Mouse (Mus musculus) large intestine, adult 2 months (tissue): ENCODE results near the gene Rab13. TPM values are rescaled to one million over a fixed set of nuclear protein-coding genes. Genes with fewer than 3 reads are reported as not detected.

Source experiments
- DNase-seq: peaks from one replicate; pipeline ENCODE4 v3.0.0-alpha.2; 2012; ENCODE audit warnings: low read depth, low spot score
- WGBS: fragments of 180-500 bp; shearing (Covaris S2); methylation state at CpG from one replicate; pipeline ENCODE4 v1.1.7; 2018; 5-methylcytosine and 5-hydroxymethylcytosine counted together
- polyA plus RNA-seq: library from polyadenylated mRNA; depleted of rRNA; stranded (reverse); fragments of >200 nt; gene quantifications from 2 replicates; pipeline ENCODE4 v1.2.3, GENCODE M21; 2012

Rab13 gene
- polyA plus RNA-seq, 1 experiment: 2.9 TPM

DNA sequence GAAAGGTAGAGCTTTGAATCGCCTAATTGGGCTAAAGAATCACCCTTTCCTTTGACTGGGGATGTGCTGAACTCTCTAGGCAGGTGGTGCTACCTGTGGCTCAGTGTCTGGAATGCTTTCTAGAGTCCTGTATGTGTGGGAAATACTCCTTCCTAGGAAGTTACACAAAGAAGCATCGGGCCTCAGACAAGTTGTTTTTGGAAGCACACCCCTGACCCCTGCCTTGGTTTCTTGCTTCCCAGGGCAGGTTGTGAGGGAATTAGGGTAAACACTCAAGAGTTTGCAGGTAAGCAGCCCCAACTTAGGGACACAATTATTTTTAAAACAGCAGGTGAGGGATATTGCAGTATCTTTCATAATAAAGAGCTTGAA lies 41.7 kb downstream of the Rab13 start:
- no peak for DNase-seq
- 2% methylated on average over 2 of the region's 2 CpGs for WGBS

DNA sequence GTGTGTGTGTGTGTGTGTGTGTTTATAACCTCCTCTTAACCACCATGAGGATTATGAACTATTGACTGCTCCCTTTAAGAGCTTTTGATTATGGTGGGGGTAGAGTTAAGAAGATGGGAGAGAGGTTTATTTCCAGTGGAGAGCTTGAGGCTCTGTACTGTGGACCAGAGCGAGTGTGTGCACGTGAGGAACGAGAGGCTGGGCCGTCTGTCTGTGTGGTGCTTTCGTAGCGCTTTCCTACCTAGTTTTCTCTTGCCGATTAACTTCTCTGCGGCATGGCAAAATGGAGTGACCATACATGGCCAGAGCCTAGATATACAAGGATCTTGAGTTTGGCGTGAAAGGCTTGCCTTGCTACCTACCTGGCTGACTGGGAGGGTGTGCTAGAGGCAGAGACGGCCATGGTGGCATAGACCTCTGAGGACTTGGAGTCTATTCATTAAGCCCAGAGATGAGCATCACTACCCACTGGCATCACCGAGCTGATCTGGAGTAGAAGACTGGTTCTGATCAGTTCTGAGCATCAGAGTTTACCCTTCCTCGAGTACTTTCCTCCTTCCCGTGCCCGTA lies 42.4 kb downstream of the Rab13 start:
- WGBS: 89% methylated on average over 14 of the region's 14 CpGs
- DNase-seq: no peak

DNA sequence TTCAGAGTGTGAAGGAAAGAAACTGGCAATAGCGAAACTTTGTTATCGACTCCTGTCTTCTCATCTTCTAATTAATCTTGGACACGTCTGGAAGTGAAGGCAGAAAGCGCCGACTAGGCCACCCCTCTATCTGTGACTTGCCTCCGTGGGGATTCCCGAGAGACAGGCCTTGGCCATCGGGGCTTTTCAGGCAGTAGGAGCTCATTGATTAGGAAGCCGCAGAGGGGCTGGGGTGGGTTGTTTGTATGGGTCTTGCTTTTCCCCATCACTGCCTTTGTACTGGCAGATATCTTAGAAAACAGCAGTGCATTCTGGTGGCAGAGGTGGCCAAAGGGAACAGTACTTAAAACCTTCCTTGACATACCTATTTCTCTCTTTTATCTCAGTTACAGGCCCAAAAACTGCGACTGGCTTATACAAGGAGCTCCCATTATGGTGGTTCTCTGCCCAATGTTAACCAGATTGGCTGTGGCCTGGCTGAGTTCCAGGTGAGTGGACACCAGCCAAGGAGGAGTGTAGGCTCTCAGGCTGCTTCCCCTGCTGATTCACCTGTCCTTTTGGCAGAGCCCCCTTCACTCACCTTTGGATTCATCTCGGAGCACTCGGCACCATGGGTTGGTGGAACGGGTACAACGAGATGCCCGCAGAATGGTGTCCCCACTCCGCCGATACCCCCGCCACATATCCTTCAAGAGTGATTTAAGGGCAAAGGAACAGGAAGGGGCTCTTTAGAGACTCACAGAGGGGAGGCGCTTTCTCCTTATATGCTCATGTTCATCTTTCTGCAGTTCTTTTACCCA lies 43.4 kb downstream of the Rab13 start:
- WGBS: 89% methylated on average over 19 of the region's 19 CpGs
- no peak for DNase-seq

DNA sequence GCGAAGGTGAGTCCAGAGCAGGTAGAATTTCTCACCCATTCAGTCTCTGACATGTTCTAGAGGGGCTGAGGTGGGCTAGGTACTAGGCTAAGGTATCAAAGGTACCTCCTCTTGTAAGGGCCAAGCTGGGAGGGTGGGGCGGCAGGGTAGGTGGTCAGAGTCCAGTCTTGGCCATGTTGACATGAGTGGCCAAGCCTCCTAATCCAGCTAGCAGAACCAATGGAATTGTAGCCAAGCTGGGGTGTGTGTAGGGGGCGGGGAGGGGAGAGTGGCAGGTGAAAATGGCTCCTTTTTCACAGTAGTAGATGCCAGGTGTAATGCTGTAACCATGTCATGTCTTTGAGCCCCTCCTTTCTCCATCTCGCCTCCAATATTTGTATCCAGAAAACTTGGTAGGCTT lies 45.0 kb downstream of the Rab13 start:
- 37% methylated on average over 4 of the region's 4 CpGs for WGBS
- no peak for DNase-seq

DNA sequence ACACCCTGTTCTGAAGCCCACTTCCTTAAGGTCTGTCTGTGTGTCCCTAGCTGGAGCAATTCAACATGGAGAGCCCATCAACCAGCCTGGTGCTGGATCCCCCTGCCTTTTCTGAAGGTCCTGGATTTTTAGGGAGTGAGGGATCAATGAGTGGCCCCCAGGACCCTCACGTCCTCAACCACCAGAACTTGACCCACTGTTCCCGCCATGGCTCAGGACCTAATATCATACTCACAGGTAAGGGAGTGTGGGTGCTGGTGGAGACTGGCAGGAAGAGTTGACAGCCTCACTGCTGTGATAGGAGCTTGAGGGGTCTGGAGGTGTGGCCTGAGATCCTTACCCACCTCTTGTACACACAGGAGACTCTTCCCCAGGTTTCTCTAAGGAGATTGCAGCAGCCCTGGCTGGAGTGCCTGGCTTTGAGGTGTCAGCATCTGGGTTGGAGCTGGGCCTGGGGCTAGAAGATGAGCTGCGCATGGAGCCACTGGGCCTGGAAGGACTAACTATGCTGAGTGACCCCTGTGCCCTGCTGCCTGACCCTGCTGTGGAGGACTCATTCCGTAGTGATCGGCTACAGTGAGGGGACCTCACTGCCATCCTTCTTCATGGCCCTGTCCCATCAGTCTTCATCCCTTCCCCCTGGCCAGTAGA lies 49.8 kb downstream of the Rab13 start:
- WGBS: 92% methylated on average over 5 of the region's 5 CpGs
- no peak for DNase-seq

DNA sequence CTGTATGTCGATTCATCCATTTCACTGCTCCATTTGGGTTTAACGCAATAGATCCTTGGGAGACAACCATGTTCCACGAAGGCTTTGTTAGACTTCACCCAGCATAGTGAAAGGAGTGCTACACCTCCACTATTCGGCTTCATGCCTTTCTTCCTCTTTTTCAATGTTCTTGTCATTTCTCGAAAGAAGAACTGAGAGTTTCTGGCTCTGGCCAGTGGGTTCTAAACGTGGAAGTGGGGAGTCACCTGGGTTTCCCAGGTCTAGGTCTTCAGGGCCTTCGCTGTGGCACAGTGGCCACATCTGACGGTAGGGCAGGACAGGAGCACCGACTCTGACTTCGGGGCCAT lies 51.2 kb downstream of the Rab13 start:
- DNase-seq: no peak
- 21% methylated on average over 10 of the region's 10 CpGs for WGBS

DNA sequence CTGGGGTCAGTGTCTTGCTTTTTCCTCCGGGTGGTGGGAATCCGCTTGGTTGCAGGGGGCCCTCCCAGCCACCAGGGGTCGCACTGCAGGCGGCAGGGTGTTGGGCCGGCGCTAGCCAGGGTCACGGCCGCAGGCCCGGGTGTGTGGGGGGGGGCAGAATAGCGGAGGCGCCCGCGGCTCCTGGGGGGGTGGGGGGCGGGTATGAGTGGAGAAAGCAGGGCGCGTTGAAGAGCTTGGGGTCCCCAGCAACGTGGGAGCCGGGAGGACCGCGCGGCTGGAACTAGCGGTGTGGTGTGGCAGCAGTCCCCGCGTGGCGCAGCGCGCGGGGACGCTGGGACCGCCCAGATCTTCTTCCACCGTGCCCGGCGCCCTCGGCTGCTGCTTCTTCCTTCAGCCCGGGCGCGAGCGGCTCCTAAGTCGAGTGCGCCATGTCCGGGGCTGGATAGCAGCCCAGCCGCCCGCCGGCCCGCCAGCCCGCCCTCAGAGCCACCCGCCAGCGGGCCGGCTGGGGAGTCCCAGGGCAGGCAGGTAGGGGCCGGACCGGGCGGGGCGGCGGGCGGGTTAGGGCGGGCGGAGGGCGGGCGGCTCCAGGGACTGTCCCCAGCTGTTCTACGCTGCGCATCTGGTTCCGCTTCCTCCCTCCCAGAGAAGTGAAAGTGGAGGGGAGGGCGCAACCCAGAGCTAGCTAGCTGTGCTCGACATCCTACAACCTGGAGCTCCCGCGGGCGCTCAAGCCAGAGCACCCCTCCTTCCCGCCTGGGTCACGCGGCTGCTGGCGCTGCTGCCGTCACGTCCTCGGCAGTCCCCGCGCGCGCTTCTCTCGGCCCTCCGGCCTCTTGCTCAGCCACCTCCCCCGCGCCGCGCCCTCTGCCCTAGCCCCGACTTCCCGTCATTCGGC lies 51.8 kb downstream of the Rab13 start, which contains the start of gene Dennd4b:
Gene Dennd4b (plus strand): TSS at position 152 of the 898 bp plus-strand sequence.
- DNase-seq: no peak
- 1% methylated on average over 79 of the region's 87 CpGs for WGBS

DNA sequence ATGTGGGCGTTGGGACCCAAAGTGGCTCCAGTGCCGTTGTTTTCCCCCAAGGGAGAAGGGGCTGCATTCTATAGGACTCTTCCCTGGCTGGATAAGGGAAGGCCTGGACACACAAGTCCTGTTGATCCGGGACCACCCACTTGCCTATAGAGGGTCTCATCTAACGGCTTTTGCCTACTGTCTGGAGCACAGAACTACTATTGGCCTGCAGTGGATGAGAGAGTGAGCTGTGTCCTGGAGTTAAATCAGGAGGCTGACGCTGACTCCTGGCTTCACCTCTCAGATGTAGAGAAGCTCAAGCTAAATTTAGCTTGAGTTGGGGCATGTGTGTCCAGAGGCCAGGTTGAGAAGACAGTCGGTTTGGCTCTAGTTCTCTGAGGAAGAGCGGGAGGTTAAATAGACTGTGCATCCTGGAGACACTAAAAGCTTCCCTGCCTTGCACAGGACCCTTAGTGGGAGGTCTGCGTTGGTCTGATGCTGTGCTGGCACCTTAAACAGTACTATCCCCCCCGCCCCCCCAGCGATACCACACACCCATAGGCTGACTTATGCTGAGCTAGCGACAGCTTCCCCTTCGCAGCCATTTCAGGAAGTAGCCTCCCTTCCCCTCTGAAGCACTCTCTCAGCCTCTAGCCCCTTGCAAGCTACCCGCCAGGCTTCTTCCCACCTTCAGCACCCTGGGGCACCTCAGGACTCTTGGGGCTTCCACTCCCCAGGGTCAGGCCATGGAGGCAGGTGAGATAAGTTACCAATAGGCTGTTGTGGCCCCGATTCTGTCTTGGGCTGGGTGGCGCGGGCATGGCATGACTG lies 52.6 kb downstream of the Rab13 start:
- DNase-seq: no peak
- 29% methylated on average over 16 of the region's 16 CpGs for WGBS

DNA sequence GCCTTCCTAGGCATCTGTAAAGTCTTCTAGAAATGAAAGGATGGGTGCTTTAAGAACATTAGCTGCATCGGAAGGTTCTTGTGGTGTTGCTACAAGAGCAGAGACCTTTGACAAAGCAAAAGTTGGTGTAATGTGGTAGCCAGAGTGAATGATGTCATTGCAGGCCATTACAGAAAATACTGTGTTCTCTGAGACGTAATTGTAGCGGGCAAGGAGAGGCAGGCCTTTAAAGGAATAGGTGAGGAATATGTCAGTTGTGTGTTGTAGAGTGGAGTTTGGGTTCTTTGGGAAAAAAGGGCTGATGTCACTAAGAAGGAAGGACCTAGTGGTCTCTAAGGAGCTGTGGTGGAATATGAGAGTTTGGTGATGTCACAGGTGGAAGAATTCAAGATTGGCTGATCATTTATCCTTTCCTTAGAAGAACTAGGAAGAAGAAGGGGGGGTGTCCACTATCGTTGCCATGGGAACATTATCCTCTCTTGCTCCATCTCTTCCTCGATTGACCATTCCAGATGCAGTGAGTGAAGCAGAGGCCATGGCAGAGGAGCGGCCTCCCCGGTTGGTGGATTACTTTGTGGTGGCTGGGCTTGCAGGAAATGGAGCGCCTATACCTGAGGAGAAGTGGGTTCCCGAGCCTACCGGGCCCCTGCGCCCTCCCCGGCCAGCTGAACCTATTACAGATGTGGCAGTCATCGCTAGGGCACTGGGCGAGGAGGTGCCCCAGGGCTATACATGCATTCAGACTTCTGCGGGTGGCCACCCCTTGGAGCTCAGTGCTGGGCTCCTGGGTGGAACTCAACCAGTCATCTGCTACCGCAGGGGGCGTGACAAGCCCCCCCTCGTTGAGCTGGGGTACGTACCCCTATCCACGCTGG lies 53.6 kb downstream of the Rab13 start:
- DNase-seq: no peak
- WGBS: 89% methylated on average over 20 of the region's 20 CpGs

DNA sequence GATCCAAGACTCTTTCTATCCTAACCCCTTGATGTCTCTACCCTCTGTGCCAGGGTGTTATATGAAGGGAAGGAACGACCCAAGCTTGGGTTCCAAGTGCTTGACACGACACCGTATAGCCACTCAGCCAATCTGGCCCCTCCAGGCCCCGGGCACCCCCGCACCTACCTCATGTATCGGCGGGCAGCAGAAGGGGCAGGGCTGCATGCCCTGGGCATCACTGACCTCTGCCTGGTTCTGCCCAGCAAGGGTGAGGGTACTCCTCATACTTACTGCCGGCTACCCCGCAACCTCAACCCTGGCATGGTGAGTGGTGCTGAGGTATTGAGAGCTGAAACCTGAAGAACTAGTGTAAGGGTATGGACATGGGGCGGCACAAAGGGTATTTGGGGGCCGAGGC lies 54.7 kb downstream of the Rab13 start:
- DNase-seq: no peak
- WGBS: 95% methylated on average over 11 of the region's 11 CpGs

DNA sequence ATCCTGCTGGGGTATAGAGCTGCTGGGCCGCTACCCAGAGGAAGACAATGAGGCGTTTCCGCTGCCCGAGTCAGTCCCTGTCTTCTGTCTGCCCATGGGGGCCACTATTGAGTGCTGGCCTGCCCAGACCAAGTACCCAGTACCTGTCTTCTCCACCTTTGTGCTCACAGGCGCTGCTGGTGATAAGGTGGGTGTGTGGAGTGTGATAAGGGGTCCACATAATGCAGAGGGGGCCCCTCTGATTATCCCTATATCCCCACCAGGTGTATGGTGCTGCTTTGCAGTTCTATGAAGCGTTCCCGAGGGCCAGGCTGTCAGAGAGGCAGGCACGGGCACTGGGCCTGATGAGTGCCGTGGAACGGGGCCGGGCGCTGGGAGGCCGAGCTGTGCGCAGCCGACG lies 55.5 kb downstream of the Rab13 start:
- DNase-seq: no peak
- 93% methylated on average over 16 of the region's 16 CpGs for WGBS

DNA sequence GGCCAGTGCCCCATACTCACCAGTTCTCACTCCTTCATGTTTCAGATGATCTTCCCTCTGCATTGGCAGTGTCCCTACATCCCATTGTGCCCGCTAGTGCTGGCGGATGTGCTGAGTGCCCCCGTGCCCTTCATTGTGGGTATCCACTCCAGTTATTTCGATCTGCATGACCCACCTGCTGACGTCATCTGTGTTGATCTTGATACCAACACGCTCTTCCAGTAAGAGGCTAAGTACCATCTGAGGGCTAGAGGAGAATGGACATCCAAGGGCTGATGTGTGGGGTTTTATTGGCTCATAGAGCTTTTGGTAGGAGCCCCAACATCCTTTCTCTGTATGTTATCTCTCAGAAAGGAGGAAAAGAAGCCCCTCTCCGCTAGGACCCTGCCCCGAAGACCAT lies 57.3 kb downstream of the Rab13 start:
- no peak for DNase-seq
- WGBS: 93% methylated on average over 8 of the region's 8 CpGs

DNA sequence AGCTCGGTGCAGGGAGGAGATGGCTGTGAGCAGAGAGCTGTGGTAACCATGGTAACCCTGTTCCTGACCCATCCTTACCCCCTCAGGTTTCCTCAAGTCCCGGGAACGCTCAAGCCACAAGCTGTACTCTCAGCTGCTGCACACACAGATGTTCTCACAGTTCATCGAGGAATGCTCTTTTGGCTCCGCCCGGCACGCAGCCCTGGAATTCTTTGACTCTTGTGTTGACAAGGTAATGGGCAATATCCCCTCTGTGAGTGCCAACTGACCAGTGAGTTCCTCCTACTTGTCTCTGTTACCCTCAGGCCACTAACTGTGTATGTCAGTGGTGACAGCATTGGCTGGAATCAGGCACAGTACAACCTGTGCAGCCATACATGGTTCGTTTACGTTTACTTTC lies 58.7 kb downstream of the Rab13 start:
- WGBS: 69% methylated on average over 9 of the region's 9 CpGs

DNA sequence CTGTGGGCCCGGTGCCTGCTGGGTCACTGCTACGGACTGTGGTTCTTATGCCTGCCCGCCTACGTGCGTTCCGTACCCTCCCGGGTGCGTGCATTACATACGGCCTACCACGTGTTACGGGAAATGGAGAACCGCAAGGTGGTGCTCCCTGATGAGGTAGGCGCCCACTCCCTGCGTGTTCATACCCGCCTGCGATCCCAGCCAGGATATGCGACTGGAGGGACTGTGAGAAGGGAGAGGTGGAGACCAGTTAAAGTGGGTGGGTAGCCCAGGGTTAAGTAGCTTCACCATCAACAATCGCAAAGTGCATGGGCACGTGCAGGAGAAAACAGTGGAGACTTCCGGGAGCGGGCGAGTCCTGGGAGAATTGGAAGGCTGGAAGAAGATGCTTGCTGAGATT lies 60.4 kb downstream of the Rab13 start:
- WGBS: 92% methylated on average over 22 of the region's 22 CpGs
- DNase-seq: no peak

More for the DNA sequence above, 58.7 kb downstream of the Rab13 start:
- DNase-seq: no peak

DNA sequence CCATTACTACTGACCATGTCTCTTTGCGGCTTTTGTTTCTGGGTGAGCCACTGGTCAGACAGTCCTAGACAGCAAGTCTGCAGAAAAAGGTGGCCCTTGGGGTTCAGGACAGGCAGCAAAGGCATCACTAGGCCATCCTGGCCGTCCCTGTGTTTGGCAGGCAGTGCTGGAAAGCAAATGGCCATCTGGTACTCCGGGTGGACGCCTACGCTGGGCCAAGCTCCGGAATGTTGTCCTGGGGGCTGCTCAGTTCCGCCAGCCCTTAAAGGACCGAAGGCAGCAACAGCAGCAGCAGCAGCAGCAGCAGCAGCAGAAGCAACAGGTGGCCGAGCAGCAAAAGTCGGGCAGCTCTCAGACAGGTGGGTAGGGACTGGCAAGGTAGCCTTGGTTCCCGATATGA lies 61.8 kb downstream of the Rab13 start:
- 93% methylated on average over 11 of the region's 11 CpGs for WGBS
- DNase-seq: no peak
